24 mouse cellular contexts compared by ENCODE assay signal in the genomic region with DNA sequence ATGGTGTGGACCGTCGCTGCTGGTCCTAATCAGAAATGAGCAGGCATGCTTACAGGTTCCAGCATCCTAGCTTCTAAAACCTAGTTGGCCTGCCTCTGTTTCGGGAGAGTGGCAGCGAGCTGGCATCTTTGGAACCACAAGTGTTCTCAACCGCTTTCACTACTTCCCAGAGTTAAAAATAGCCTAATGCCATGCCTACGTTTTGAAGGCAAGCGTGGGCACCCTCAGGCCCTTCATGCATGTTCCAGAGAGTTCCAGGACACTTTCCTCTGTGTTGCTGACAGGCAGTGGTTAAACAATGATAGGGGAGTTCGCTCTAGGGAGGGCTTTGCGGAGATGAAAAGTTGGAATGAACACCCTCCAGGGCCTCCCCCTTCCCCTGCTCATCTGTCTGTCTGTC.
"Had no signal": no experiment of that assay in that cellular context is flagged by ENCODE, and none has a peak within 500 bp of the region (broad histone marks: within the 10 kb centered on the region; RNA-seq: fewer than 3 reads in every experiment).

No protein-coding gene starts in this region.

- H3K27me3 ChIP-seq: liver, embryonic 15.5 days; lung, embryonic 15.5 days; megakaryocyte, embryonic 14.5 days; midbrain, embryonic 13.5 days; neural tube, embryonic 13.5 days had no signal

- ATAC-seq: liver, embryonic 12.5 days; midbrain, embryonic 13.5 days; midbrain, embryonic 16.5 days had no signal

- H3K4me3 ChIP-seq: layer of hippocampus, adult 2 months; limb, embryonic 10.5 days; limb, embryonic 13.5 days; liver, embryonic 12.5 days; liver, embryonic 15.5 days; lung, embryonic 15.5 days; megakaryocyte, embryonic 14.5 days; midbrain, embryonic 10.5 days; midbrain, embryonic 13.5 days; myocyte; neural tube, embryonic 13.5 days had no signal

- H3K36me3 ChIP-seq: limb, embryonic 10.5 days; limb, embryonic 13.5 days; liver, embryonic 12.5 days; liver, embryonic 15.5 days; lung, embryonic 15.5 days; midbrain, embryonic 10.5 days; midbrain, embryonic 13.5 days had no signal

- H3K4me2 ChIP-seq: limb, embryonic 13.5 days; liver, embryonic 12.5 days; liver, embryonic 15.5 days; lung, embryonic 15.5 days; midbrain, embryonic 13.5 days; neural tube, embryonic 13.5 days had no signal

- H3K27ac ChIP-seq: kidney, postnatal 0 days; layer of hippocampus, adult 2 months; limb, embryonic 10.5 days; limb, embryonic 13.5 days; liver, embryonic 12.5 days; liver, embryonic 15.5 days; lung, embryonic 15.5 days; midbrain, embryonic 10.5 days; midbrain, embryonic 13.5 days; neural tube, embryonic 13.5 days; stomach, postnatal 0 days had no signal

- H3K9ac ChIP-seq: limb, embryonic 13.5 days; liver, embryonic 12.5 days; liver, embryonic 15.5 days; lung, embryonic 15.5 days; midbrain, embryonic 13.5 days; neural tube, embryonic 13.5 days had no signal

- H3K4me1 ChIP-seq: limb, embryonic 10.5 days; limb, embryonic 13.5 days; liver, embryonic 12.5 days; liver, embryonic 15.5 days; megakaryocyte, embryonic 14.5 days; midbrain, embryonic 10.5 days had no signal

- DNase-seq: kidney, postnatal 25 days; layer of hippocampus, adult 9-11 months; liver; lung, adult 18-20 months; lung, postnatal 10 days; lung, postnatal 36 days; right cerebral cortex, adult 18-20 months; right cerebral cortex, postnatal 14 days; right cerebral cortex, postnatal 4 days; thymus, postnatal 36 days had no signal

- H3K9me3 ChIP-seq: limb, embryonic 10.5 days; limb, embryonic 13.5 days; liver, embryonic 12.5 days; liver, embryonic 15.5 days; lung, embryonic 15.5 days; midbrain, embryonic 10.5 days; midbrain, embryonic 13.5 days; neural tube, embryonic 13.5 days had no signal
